Mouse (Mus musculus) c-Kit-positive CD71-positive TER-119-positive erythroid progenitor cells, embryonic 14.5 days (primary cell): ENCODE data around the gene Gnai2.
"Not testable (repeated sequence)": the region's sequence is repeated elsewhere in the genome, so short reads cannot be mapped to it uniquely, and the experiment has no call there.

Experiments used
- DNase-seq: peaks from one replicate; pipeline ENCODE4 v3.0.0-alpha.2; 2013; ENCODE audit warnings: low spot score

Gnai2 gene

GRCm38 (mm10) chr9:107567702-107568319, 67.4 kb downstream of the Gnai2 start, which contains the start of gene Hyal2:
Gene Hyal2 (plus strand): TSS chr9:107567945.
- no peak for DNase-seq

GRCm38 (mm10) chr9:107566855-107567254, 68.3 kb downstream of the Gnai2 start:
- DNase-seq, result no peak

GRCm38 (mm10) chr9:107566041-107566709, 69.0 kb downstream of the Gnai2 start:
- DNase-seq, result peak; percentile 85

GRCm38 (mm10) chr9:107565556-107565955, 69.6 kb downstream of the Gnai2 start:
- not testable (repeated sequence) for DNase-seq
